Mouse (Mus musculus) lung, embryonic 16.5 days (tissue): ENCODE measurements around the gene Olfr221. TPM values are rescaled to one million over a fixed set of nuclear protein-coding genes. Genes with fewer than 3 reads are reported as not detected.
A peak's percentile ranks its signal among the peaks of the same experiment; 100 is the strongest.

Experiments used
- ATAC-seq: fragments of 200-750 bp; cut with Nextera tagmentation; 2 replicates; pipeline ENCODE4 v1.8.0; 2017; ENCODE audit warnings: low read depth, mild to moderate bottlenecking, moderate library complexity
- H3K27ac ChIP-seq: fragments of 300-500 bp; sonication (generic); 2 replicates; pipeline ENCODE4 v1.5.1; 2014; ENCODE audit warnings: mild to moderate bottlenecking, control low read depth, low read length
- H3K27me3 ChIP-seq: fragments of 300-500 bp; sonication (generic); 2 replicates; pipeline ENCODE4 v1.6.1; 2014; ENCODE audit warnings: low read depth, low read length, mixed read lengths; ENCODE audit not compliant: control insufficient read depth, insufficient read depth
- H3K36me3 ChIP-seq: fragments of 300-500 bp; sonication (generic); 2 replicates; pipeline ENCODE4 v1.6.1; 2014; ENCODE audit warnings: low read length; ENCODE audit not compliant: control insufficient read depth, insufficient read depth
- H3K4me1 ChIP-seq: fragments of 300-500 bp; sonication (generic); replicated peaks from 2 replicates; pipeline ENCODE4 v1.6.1; 2014; ENCODE audit warnings: low read length, mixed read lengths; ENCODE audit not compliant: control insufficient read depth, insufficient read depth
- H3K4me2 ChIP-seq: fragments of 300-500 bp; sonication (generic); 2 replicates; pipeline ENCODE4 v1.6.1; 2014; ENCODE audit warnings: low read depth, low read length, control low read depth
- H3K4me3 ChIP-seq: fragments of 300-500 bp; sonication (generic); 2 replicates; pipeline ENCODE4 v1.5.1; 2014; ENCODE audit warnings: mild to moderate bottlenecking, low read length, control low read depth
- H3K9ac ChIP-seq: fragments of 300-500 bp; sonication (generic); 2 replicates; pipeline ENCODE4 v1.6.1; 2014; ENCODE audit warnings: low read length, control low read depth
- H3K9me3 ChIP-seq: fragments of 300-500 bp; sonication (generic); 2 replicates; pipeline ENCODE4 v1.6.1; 2016; ENCODE audit warnings: low read length; ENCODE audit not compliant: control insufficient read depth
- WGBS: fragments of 180-500 bp; shearing (Covaris S2); extraction: QIAGEN DNeasy Blood & Tissue Kit; methylation state at CpG from one replicate; pipeline ENCODE4 v1.1.7; 2014; 5-methylcytosine and 5-hydroxymethylcytosine counted together
- polyA plus RNA-seq: library from polyadenylated mRNA; unstranded; fragments of >200 nt; fragmentation: Nextera tagmentation; extraction: Ambion mirVana; gene quantifications from 2 replicates; pipeline ENCODE4 v1.2.1, GENCODE M21; 2015

The Olfr221 gene
- polyA plus RNA-seq, 1 experiment from 2014 or later, result not detected

DNA sequence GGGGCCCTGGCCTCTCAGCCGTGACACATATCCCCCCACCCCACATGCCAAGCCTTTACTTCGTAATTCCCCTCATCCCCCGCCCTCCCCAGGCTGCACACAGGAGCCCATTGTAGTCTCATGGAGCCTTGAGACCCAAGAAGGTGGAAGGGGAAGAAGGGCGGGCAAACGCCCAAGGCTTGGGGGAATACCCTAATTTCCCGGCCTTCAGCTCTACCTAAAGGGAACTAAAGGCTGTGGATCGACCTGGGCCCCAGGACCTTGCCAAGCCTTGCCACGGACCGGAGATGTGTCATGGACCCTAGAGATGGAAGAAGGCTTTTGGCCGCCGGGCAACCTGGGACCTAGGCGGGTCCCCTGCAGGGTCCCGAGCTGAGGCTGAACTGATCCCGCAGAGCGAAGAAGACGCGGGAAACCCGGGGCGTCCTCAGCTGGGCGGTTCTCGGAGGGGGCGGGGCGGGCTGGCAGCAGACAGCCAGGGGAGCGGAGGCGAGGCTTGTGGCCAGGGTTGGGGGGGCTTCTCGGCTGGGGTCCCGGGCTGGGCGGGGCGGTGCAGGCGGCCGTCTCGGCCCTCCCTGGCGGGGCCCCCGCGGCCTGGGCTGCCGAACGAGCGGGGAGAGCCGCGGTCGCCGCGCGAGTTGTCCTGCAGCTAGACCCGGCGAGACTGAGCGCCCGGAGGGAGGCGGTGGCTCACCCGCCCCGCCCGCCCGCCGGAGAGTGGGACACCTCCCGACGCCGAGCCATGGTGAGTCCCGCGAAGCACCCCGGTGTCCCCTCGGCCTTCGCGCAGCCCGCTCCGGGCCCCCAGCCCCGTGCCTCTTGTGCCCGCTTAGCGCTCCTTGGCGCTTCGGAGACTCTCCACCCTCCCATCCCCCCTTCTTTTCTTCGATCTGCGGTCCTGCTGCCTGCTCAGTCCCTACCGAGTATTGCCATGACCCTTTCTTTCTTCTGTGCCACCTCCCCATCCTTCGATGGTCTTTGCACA lies 57.7 kb downstream of the Olfr221 start, which contains the start of gene Arhgef40:
Gene Arhgef40, plus strand, starts transcription at position 473 of the 985 bp plus-strand sequence.
- Histone ChIP-seq H3K27me3 (no peaks in the 10 kb centered on the region), H3K36me3 (peaks cover 18% of the 10 kb centered on the region), H3K4me2 (peak within 1 kb of the TSS; percentile 79), H3K9me3 (no peaks in the 10 kb centered on the region), H3K9ac (peak within 1 kb of the TSS; percentile 87), H3K4me1 (peaks cover 20% of the 10 kb centered on the region; the same call in 1 of the 2 replicates), H3K27ac (peak within 1 kb of the TSS; percentile 97), H3K4me3 (peak within 1 kb of the TSS; percentile 76)
- under 1% methylated on average over 61 of the region's 74 CpGs for WGBS
- ATAC-seq, result peak; percentile 88

Other genes with a start within 250 kb of the Olfr221 start
- gene AY358078, start 242.4 kb downstream of the Olfr221 start, polyA plus RNA-seq, result not detected in 2 replicates
- gene Ear6, start 188.8 kb downstream of the Olfr221 start, polyA plus RNA-seq, result not detected in 2 replicates
- gene Mettl17, start 157.6 kb downstream of the Olfr221 start, polyA plus RNA-seq, result 33.5 and 40.4 TPM in 2 replicates
- 0.25 and 0.43 TPM in 2 replicates for gene Slc39a2, start 149.6 kb downstream of the Olfr221 start, polyA plus RNA-seq
- gene Ndrg2, start 128.3 kb downstream of the Olfr221 start, polyA plus RNA-seq, result 93.3 and 109 TPM in 2 replicates
- gene Tppp2, start 124.0 kb downstream of the Olfr221 start, polyA plus RNA-seq, result not detected in 2 replicates
- gene Rnase13, start 119.7 kb downstream of the Olfr221 start, polyA plus RNA-seq, result not detected in 2 replicates
- 95.0 and 98.4 TPM in 2 replicates for gene Arhgef40, start 57.7 kb downstream of the Olfr221 start, polyA plus RNA-seq
- 0.21 and 0.34 TPM in 2 replicates for gene Tmem253, start 26.8 kb downstream of the Olfr221 start, polyA plus RNA-seq
- 20.1 and 20.8 TPM in 2 replicates for gene Zfp219, start 21.7 kb downstream of the Olfr221 start, polyA plus RNA-seq
- 603 and 612 TPM in 2 replicates for gene Hnrnpc, start 61.6 kb upstream of the Olfr221 start, polyA plus RNA-seq
- gene Rpgrip1, start 68.2 kb upstream of the Olfr221 start, polyA plus RNA-seq, result 57.8 and 59.1 TPM in 2 replicates
- gene Supt16, start 155.0 kb upstream of the Olfr221 start, polyA plus RNA-seq, result 51.8 and 55.8 TPM in 2 replicates
- gene Chd8, start 215.3 kb upstream of the Olfr221 start, polyA plus RNA-seq, result 32.6 and 33.8 TPM in 2 replicates
- gene Tox4, start 236.7 kb upstream of the Olfr221 start, polyA plus RNA-seq, result 37.7 and 43.4 TPM in 2 replicates
- 17.9 and 18.6 TPM in 2 replicates for gene Rab2b, start 237.1 kb upstream of the Olfr221 start, polyA plus RNA-seq